Mouse (Mus musculus): ENCODE measurements around the gene Acta2.

The Acta2 gene

GRCm38 (mm10) chr19:34270106-34270726, 14.8 kb upstream of the Acta2 start:
- DNase-seq (ENCODE audit: low read depth, low spot score) = no peak

GRCm38 (mm10) chr19:34268991-34269390, 13.6 kb upstream of the Acta2 start:
- DNase-seq (ENCODE audit: low read depth, low spot score) = no peak

- no peak for DNase-seq (ENCODE audit: low read depth, low spot score)
Observed at GRCm38 (mm10) chr19:34265604-34266193, 10.3 kb upstream of the Acta2 start.

GRCm38 (mm10) chr19:34262273-34262974, 7.0 kb upstream of the Acta2 start:
- no peak for DNase-seq (ENCODE audit: low read depth, low spot score)

- DNase-seq (ENCODE audit: low read depth, low spot score) = no peak
Observed at GRCm38 (mm10) chr19:34256936-34257335, 1.5 kb upstream of the Acta2 start.

- no peak for DNase-seq (ENCODE audit: low read depth, low spot score)
Observed at GRCm38 (mm10) chr19:34256149-34256548, 759 bp upstream of the Acta2 start.

GRCm38 (mm10) chr19:34254101-34254879, 1.1 kb downstream of the Acta2 start:
- peak; percentile 39 for DNase-seq (ENCODE audit: low read depth, low spot score)

- no peak for DNase-seq (ENCODE audit: low read depth, low spot score)
Observed at GRCm38 (mm10) chr19:34252450-34252849, 2.9 kb downstream of the Acta2 start.

GRCm38 (mm10) chr19:34251900-34252299, 3.5 kb downstream of the Acta2 start:
- no peak for DNase-seq (ENCODE audit: low read depth, low spot score)

GRCm38 (mm10) chr19:34250621-34251020, 4.8 kb downstream of the Acta2 start:
- DNase-seq (ENCODE audit: low read depth, low spot score) = no peak

GRCm38 (mm10) chr19:34248558-34248957, 6.8 kb downstream of the Acta2 start:
- peak; percentile 57 for DNase-seq (ENCODE audit: low read depth, low spot score)

- peak; percentile 85 for DNase-seq (ENCODE audit: low read depth, low spot score)
Observed at GRCm38 (mm10) chr19:34244056-34244455, 11.3 kb downstream of the Acta2 start.

- no peak for DNase-seq (ENCODE audit: low read depth, low spot score)
Observed at GRCm38 (mm10) chr19:34242925-34243324, 12.5 kb downstream of the Acta2 start.

- peak; percentile 49 for DNase-seq (ENCODE audit: low read depth, low spot score)
Observed at GRCm38 (mm10) chr19:34241247-34241915, 14.0 kb downstream of the Acta2 start.

- no peak for DNase-seq (ENCODE audit: low read depth, low spot score)
Observed at GRCm38 (mm10) chr19:34240273-34241039, 14.9 kb downstream of the Acta2 start.

GRCm38 (mm10) chr19:34237746-34238145, 17.6 kb downstream of the Acta2 start:
- DNase-seq (ENCODE audit: low read depth, low spot score) = no peak

- DNase-seq (ENCODE audit: low read depth, low spot score) = no peak
Observed at GRCm38 (mm10) chr19:34236049-34236448, 19.3 kb downstream of the Acta2 start.

- DNase-seq (ENCODE audit: low read depth, low spot score) = peak; percentile 38
Observed at GRCm38 (mm10) chr19:34233944-34234343, 21.4 kb downstream of the Acta2 start.

- DNase-seq (ENCODE audit: low read depth, low spot score) = no peak
Observed at GRCm38 (mm10) chr19:34232326-34232725, 23.1 kb downstream of the Acta2 start.

- no peak for DNase-seq (ENCODE audit: low read depth, low spot score)
Observed at GRCm38 (mm10) chr19:34231596-34231995, 23.8 kb downstream of the Acta2 start.

GRCm38 (mm10) chr19:34222805-34223204, 32.6 kb downstream of the Acta2 start:
- no peak for DNase-seq (ENCODE audit: low read depth, low spot score)
